Mouse (Mus musculus): ENCODE measurements around the gene Tubb5.

Tubb5 gene

DNA sequence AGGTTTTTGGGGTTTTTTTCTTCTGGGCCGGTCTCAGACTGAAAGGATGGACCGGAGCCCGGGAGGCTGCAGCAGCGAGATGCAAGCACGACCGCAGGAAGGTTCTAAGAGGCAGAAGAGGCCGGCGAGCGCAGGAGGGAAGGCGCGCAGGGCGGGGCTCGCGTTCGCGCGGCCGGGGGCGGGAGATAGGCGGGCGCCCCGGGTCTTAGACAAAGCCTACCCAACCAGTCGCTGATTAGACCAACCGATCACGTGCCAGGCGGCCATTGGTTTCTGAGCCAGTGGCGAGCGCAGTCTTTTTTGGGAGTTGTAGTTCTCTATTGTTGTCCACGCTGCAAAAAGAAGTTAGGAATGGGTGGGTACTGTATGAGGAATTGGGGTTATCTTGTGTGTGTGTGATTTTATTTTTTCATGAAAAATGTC, at the start of gene Tubb5:
Gene Tubb5 (minus strand): TSS at position 185 of the 423 bp plus-strand sequence.
- peak; percentile 91 for DNase-seq

DNA sequence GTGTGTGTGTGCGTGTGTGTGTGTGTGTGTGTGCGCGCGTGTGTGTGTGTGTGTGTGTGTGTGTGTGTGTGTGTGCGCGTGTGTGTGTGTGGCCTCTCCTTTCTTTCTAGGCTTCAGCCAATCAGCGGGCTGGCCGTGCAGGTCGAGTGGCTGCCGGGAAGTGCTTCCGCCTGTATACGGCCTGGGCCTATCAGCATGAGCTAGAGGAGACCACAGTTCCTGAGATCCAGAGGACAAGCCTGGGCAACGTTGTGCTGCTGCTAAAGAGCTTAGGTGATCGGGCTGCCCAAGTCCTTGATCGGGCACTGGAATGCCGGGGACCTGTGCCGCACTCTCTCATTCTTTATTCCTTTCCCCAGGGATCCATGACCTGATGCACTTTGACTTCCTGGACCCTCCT, 49.6 kb upstream of the Tubb5 start:
- DNase-seq, result no peak

DNA sequence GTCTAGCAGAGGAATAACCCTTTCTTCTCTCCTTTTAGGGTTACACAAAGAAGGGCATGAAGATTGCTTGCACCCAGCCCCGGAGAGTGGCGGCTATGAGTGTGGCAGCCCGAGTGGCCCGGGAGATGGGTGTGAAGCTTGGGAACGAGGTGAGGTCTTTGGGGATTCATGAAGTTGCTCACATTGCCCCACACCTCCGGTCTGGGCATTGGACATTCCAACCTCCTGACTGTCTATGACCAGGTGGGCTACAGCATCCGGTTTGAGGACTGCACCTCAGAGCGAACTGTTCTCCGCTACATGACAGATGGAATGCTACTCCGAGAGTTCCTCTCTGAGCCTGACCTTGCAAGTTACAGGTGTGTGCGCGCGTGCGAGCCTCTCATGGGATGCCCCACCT, 45.7 kb upstream of the Tubb5 start:
- no peak for DNase-seq

DNA sequence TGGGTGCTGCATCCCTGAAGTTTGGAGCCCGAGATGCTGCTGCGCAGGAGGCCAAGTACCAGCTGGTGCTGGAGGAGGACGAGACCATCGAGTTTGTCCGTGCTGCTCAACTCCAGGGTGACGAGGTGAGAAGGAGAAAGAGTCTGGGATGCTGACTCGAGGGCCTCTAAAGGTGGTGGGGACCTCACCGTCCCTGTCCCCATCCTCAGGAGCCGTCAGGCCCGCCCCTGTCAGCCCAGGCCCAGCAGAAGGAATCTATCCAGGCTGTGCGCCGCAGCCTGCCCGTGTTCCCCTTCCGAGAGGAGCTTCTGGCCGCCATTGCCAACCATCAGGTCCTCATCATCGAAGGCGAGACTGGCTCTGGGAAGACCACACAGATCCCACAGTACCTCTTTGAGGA, 44.8 kb upstream of the Tubb5 start:
- no peak for DNase-seq

DNA sequence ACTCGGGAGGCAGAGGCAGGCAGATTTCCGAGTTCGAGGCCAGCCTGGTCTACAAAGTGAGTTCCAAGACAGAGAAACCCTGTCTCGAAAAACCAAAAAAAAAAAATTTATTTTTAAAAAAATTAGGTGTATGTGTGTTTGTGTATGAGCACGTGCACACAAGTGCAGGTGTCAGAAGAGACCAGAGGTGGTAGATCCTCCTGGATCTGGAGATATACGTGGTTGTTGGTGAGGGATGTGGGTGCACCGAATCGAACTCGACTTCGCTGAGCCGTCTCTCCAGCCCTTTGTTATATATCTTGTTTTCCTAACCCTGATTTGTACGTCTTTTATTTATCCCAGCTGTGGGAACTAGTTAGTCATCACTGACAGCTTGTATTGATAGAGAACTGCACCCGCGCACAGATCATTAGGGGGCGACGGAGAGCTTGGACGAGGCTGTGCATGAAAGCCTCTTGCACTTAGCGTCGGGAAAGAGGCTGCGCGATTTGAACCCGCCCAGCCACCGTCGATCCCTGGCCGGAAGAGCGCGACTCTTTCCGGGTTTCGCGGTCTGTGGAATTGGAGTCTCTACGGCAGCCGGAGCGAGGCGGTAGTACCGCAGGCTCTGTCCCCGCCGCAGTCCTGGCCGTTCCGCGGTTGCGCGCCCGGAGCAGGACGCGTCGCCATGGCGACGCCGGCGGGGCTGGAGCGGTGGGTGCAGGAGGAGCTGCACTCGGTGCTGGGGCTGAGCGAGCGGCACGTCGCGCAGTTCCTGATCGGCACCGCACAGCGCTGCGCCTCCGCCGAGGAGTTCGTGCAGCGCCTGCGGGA, 41.3 kb upstream of the Tubb5 start, which contains the start of gene Dhx16:
Gene Dhx16 (plus strand): TSS at position 575 of the 813 bp plus-strand sequence.
- DNase-seq, result peak; percentile 91 to 93

DNA sequence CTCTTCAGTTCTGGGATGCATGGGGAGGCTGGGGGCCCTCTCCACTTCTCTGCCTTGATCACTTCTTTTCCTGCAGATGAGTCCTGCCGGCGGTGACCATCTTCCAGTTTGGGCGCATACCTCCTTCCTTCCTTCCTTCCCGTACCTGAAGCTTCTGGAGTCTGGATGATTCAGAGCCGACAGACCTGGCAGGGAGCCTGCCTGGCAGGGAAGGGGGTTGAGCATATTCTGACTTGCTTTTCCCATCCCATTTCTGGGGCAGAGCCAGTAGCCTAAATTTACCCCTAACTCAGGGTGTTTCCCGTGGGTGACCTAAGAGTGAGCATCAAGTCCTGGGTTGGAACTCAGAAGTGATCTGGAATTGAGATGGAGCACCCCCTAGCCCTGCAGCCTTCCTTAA, 36.6 kb upstream of the Tubb5 start:
- no peak for DNase-seq

DNA sequence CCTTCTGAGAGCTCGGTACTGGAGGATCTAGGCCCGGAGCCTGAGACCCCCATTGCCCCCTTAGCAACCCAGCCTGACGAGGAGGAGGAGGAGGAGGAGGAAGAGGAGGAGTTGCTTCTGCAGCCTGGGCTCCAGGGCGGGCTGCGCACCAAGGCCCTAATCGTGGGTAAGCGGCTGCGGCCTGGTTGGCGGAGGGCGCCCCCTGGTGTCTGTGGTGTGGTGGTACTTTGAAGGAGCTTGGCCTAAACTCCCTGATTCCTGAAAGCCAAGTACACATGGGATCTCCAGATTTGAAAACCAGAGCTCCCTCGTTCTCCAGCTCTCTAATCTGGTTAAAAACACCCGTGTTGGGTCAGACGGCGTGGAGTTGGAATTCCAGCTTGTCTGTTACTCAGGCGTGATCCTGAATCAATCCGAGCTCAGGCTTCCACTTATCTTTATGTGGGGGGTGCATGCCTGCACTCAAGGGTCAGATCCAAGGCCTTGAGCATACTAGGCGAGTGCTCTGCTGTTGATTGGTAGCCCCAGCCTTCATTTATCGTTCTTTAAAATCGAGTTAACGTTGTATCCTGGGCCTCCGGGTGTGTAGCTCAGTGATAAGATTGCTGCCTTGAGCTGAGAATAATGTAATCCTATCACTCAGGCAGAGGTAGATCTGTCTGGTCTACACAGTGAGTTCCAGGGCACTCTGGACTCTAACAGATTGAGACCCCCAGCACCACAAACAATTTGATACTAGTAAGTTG, 35.8 kb upstream of the Tubb5 start:
- peak; percentile 93 to 94 for DNase-seq

DNA sequence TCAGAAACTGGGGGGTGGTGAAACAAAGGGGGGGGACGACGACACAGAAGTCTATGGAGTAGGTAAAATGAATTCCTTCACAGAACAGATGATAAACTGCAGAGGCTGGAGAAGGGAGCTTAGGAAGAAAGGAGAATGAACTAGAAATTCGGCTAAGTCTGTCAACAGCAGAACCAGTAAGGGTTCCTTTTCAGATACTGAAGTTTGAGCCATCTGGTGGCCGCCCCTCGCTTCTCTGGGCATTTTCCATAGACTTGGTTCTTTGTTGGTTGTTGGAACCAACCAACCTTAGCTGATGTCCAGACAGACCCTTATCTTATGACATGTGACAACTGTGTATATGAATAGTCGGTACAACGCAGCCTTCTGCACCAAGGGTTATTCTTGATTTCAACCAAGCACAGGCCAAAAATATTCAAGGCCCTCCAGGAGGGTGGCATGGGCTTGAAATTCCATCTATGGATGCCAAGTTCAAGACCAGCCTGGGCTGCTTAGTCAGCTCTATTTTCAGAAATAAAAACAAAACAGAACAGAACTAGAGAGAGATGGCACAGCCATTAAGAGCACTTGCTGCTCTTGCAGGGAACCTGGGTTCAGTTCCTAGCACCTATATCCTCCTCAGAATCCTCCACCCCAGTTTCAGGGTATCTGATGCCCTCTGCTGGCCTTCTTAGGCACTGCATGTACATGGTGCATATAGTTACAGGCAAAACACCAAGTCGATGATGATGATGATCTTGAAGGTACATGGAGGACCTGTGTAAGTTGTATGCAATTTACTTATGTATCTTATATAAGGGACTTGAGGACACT, 33.0 kb upstream of the Tubb5 start:
- peak; percentile 81 to 82 for DNase-seq

DNA sequence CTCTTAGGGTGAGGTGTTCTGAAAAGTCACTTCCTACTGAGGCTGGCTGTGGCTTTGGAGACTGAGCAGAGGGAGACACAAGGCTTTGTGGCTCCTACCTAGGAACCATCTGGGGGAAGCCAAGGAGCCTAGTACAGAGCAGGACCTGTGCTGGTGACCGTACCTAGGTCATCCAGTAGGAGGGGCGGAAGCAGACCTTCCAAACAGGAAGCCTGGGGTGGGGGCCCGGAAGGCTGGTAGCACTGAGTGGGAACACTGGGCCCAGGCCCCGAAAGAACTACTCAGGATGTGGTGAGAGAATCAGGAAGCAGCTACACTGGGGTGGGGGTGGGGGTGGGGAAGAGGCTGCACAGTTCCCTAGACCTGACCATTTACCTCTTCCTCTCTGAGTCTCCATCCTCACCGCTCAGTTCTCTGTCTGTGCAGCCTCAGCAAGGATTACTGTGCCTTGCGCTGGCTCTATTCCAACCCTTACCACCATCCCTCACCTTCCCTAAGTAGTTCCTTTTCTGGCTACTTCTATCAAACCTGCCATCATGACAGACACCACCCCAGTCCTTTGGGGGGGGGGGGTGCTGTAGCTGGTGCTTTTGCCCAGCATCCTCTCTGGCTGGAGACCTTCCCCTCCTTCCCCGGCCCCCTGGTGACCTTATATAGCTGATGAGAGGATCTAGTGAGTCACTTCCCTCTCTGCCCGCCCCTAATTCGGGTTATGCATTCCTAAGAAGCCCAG, 32.2 kb upstream of the Tubb5 start:
- DNase-seq, result peak; percentile 81 to 84

DNA sequence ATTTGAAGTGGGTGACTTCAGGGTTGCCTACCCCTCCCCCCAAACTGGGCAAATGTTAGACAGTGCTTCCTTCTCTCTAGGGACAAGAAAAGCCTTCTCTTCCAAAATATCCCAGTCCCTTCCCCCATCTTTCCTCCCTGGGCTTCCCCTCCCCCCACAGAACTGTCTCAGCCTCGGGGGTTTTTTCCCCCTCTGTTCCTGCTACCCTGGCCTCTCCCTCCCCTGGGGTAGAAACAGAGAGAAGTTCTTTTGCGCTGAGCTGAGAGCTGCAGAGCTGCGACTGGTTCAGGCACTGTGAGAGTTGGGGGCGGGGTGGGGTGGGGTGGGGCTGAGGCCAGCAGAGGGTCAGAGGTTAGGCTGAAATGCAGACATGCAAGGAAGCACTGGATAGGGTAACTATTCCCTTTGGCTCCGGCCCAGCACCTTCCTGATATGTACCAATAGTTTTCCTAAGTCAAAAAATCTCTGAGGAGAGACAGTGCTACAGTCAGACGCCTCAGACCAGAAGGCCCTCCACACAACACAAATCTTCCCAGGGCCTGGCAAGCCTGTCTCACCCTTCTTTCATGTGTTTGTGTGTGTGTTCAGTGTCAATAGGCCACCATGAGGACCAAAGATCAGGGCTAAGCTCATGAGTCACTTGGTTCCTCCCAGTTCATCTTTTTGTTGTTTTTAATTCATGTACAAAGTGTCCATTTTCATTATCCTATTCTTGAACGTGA, 31.4 kb upstream of the Tubb5 start:
- peak; percentile 21 to 29 for DNase-seq

DNA sequence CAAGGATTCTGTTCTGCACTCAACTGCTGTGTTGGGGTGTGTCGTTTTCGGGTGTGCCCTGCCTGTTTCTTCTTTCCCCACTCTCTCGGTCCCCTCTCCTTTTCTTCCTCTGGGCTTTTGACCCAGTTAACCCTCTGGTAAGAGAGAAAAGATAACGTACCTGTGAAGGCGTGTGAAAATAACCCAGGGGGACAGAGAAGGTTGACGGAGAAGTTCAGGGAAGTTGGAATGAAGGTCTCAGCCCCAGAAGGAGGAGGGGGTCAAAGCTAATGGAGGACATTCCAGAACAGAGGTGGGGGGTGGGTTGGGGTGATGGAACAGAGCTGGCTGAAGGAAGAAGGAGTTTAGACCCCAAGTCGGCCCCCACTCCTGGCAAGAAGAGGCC, 30.8 kb upstream of the Tubb5 start:
- DNase-seq, result peak; percentile 19 to 30

DNA sequence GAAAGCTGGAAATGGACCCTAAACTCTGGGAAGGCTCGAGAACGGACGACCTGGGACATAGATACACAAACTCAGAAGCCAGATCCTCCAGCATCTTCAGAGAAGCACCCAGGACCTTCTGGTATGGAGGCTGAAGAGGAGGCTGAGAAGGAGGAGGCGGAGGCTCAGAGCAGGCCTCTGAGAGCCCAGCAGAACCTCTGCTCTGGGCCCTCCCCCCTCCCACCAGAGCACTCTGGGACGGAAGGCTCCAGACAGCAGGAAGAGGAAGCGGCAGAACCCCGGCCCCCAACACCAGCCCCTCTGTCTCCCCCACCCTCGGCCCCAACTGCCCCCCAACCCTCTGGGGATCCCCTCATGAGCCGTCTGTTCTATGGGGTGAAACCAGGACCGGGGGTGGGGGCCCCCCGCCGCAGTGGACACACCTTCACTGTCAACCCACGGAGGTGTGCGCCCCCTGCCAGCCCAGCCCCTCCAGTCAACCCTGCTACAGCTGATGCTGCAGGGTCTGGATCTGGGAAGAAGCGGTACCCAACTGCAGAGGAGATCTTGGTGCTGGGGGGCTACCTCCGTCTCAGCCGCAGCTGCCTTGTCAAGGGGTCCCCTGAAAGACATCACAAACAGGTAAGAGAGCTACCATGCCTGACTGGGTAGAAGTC, 30.2 kb upstream of the Tubb5 start:
- peak; percentile 49 to 50 for DNase-seq

DNA sequence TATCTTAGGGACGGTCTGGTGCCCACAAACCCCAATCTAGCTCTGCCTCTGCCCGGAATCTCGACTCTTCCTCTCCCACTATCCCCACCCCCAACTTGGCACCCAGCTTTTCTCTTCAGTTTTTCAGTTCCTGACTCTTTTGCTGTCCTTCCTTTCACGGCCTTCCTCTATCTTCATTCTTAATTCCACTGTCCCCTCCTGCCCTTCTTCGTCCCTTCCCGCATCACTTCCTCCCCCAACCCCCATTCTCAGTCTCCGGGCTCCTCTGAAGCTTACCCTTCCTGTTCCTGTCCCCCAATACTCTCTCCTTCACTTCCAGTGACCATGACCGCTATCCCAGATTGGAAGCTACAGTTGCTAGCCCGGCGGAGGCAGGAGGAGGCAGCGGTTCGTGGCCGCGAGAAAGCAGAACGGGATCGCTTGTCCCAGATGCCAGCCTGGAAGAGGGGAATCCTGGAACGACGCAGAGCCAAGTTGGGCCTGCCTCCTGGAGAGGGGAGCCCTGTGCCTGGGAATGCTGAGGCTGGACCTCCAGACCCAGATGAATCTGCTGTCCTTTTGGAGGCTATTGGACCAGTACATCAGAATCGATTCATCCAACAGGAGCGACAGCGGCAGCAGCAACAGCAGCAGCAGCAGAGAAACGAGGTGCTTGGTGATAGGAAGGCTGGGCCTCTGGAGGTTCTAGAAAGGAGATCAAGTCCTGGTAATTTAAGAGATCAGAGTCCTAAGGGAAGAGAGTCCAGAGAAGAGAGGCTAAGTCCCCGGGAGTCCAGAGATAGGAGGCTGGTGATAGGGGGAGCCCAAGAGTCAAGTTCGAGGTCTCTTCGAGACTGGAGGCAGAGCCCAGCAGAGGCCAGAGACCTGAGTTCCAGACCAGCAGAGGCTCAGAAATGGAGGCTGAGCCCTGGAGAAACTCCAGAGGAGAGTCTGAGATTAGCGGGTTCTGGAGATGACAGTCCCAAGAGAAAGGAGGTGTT, 29.1 kb upstream of the Tubb5 start:
- DNase-seq, result peak; percentile 66

DNA sequence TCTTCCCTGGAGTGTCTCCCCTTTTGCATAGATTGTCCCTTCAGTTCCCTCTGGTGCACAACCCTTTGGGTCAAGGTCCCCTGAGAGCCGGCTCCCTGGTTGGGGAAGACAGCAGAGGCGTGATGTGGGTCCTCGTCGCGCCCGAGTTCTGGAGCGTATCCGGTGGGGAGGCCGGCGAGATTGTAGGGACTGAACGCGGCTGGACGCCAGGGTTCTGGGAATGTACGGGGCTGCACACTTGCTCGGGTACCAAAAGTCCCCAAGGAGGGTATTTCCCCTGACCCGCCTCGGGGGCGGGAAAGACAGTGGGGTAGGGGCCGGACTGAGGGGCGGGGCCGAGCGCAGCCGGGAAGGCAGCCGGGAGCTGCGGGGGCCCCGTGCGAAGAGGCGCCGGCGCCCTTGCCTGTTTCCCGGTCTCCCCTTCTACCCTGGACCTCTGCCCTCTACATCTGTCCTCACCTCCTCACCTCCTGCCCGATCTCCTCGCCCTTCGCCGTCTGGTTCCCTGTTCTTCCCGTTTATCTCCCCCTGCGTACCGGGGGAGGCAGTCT, 28.2 kb upstream of the Tubb5 start:
- peak; percentile 56 to 57 for DNase-seq

DNA sequence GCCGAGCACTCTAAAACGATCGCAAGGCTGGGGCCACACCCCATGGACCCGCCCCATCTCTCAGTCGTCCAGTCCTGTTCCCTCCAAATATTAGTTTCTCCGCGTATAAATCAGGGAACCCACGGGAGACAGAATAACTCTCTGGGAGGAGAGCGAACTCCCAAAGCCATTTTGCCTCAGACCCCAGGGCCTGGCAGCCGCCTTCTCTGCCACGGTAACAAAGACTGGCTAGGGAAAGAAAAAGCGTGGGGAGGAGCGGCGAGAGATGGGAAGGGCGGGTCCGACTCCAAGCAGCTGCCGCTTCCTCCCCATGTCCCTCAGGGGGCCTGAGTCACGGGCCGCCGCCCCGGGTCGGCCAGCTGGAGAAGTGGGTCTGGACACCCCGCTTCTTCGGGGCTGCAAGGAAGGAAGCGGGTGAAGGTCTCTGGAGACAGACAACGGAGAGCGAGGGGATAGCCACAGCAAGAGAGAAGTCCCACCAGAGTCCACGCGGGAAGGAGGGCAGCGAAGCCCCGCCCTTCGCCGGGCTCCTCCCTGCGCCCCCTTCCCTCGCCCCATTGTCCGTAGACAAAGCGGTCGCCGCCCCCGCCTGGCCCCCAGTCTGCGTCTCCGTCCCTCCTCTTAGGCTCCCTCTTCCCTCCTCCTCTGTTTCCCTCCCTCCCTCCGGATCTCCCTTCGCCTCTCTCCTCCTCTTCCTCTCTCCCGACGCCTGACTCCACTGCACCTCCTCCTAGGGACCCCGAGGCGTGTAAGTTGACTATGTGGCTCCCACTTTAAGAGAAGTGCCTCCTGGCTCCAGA, 27.6 kb upstream of the Tubb5 start, which contains the start of gene Ppp1r18:
Gene Ppp1r18 (plus strand): TSS at position 113 of the 800 bp plus-strand sequence.
- peak; percentile 58 to 61 for DNase-seq

DNA sequence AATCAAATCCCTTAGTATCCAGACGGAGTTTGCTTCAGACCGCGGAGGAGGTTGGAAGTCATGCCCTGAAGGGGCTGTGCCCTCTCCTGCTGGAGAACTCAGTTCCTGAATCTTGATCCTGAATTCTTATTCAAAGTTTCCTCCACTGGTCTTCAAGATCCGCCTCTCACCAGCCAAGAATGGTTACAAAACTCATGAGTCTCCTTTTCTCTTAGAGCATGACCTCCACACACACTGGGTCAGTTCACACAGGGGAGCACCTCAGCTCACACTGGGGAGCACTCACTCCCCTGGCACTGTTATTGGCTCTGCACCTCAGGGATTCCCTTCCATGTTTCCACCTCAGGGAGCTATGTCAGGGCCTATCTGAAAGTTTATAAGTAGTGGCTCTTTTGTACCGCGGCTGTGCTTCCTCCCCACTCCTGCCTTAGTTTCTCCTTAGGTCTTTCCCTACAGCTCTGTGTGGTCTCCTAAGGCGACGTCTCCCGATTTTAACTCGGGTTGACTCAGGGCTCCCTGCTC, 26.8 kb upstream of the Tubb5 start:
- DNase-seq, result no peak

DNA sequence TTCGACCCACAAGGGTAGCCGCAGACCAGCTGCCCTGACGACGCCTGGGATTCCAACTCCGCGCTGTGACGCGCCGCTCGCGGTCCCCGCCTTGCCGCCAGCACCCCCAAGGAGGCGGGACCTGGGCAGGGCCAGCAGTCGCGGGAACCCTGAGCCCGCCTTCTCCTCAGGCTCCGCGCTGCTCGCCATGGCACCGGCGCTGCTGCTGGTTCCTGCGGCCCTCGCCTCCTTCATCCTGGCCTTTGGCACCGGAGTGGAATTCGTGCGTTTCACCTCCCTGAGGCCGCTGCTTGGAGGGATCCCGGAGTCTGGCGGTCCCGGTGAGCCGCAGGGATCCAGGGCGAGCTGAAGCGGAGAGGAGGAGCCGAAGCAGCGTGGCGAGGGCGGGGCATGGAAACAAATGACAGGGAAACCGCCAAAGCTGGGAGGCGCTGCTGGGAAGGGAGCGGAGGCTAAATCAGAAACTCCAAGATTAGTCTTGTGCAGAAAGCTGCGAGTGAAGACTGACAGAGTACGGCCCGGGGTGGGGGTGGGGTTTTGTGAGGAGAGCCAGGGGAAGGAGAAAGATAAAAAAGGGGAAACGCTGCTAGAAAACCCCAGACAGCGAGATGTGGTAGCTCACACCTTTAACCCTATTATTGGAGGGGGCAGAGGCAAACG, 23.2 kb upstream of the Tubb5 start, which contains the start of gene Nrm:
Gene Nrm (plus strand): TSS at position 121 of the 660 bp plus-strand sequence.
- DNase-seq, result peak; percentile 88

DNA sequence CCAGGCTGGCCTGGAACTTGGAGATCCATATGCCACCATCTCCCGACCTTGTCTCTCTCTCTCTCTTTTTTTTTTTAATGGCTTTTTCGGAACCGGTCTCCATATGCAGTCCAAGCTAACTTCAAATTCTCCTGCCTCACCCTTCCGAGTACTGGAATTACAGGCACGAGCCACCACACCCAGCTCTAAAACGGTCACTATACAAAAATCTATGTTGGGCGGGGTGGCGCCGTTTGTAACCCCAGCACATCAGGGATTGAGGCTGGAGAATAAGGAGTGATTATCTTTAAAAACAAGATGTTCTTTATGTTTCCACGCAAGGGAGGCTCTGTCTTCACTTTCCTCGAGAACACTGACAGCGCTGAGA, 22.7 kb upstream of the Tubb5 start:
- DNase-seq, result no peak

Data from B cell, adult 2 months (primary cell).